10 mouse cellular contexts compared by ENCODE assay signal in genomic region chr8:104253016-104253415, GRCm38 (mm10). TPM values are rescaled to one million over a fixed set of nuclear protein-coding genes. Genes with fewer than 3 reads are reported as not detected.
A peak's percentile ranks its signal among the peaks of the same experiment; 100 is the strongest.
DNase-seq lines count a peak whose midpoint lies in the region; ATAC-seq and TF ChIP-seq lines count a peak whose summit lies in the region.
"Had no signal": no experiment of that assay in that cellular context is flagged by ENCODE, and none has a peak within 500 bp of the region (broad histone marks: within the 10 kb centered on the region; RNA-seq: fewer than 3 reads in every experiment).

No protein-coding gene starts in this region.

- 85% methylated on average over 3 of the region's 3 CpGs for WGBS in lung, embryonic 14.5 days
- WGBS in liver, embryonic 13.5 days (ENCODE audit: insufficient replicate concordance) = 75% methylated on average over 3 of the region's 3 CpGs

- H3K9me3 ChIP-seq in lung, embryonic 14.5 days (ENCODE audit: low read depth, low read length) = peaks cover 3% of the 10 kb centered on the region; the same call in 1 of the 2 replicates
- no peaks in the 10 kb centered on the region for H3K9me3 ChIP-seq in liver, embryonic 13.5 days (replicated peaks)
- H3K9me3 ChIP-seq: liver, embryonic 15.5 days had no signal

- H3K4me1 ChIP-seq in lung, embryonic 14.5 days (ENCODE audit: insufficient read depth) = peaks cover 4% of the 10 kb centered on the region
- peaks cover 29% of the 10 kb centered on the region for H3K4me1 ChIP-seq in liver, embryonic 13.5 days (replicated peaks)

- H3K4me3 ChIP-seq in lung, embryonic 14.5 days (ENCODE audit: low read depth, low read length) = no peak overlapping the region
- H3K4me3 ChIP-seq in liver, embryonic 13.5 days (replicated peaks) = no peak overlapping the region
- H3K4me3 ChIP-seq: erythroblast, embryonic 14.5 days; liver, embryonic 15.5 days had no signal

- DNase-seq in lung, embryonic 14.5 days = peak; percentile 27
- DNase-seq in lung, postnatal 14 days = no peak
- peak; percentile 38 for DNase-seq in adrenal gland, postnatal 25 days
- DNase-seq in liver, embryonic 13.5 days = peak; percentile 20
- peak; percentile 51 for DNase-seq in thymus, postnatal 0 days (ENCODE audit: low spot score)
- no peak for DNase-seq in gastrocnemius, postnatal 4 days (ENCODE audit: low spot score in 2 of 2)
- no peak for DNase-seq in layer of hippocampus, postnatal 25 days (ENCODE audit: extremely low spot score in 1 of 2, low spot score in 1 of 2)

- H3K4me2 ChIP-seq in lung, embryonic 14.5 days = no peak overlapping the region
- H3K4me2 ChIP-seq in liver, embryonic 13.5 days = no peak overlapping the region
- H3K4me2 ChIP-seq: liver, embryonic 15.5 days had no signal

- no peak overlapping the region for H3K9ac ChIP-seq in lung, embryonic 14.5 days
- no peak overlapping the region for H3K9ac ChIP-seq in liver, embryonic 13.5 days
- H3K9ac ChIP-seq: liver, embryonic 15.5 days had no signal

- peaks cover 9% of the 10 kb centered on the region for H3K36me3 ChIP-seq in lung, embryonic 14.5 days (ENCODE audit: insufficient read depth)
- peaks cover 8% of the 10 kb centered on the region for H3K36me3 ChIP-seq in liver, embryonic 13.5 days

- ATAC-seq in lung, embryonic 14.5 days (ENCODE audit: insufficient read depth) = no peak
- no peak for ATAC-seq in liver, embryonic 13.5 days (ENCODE audit: low read depth)

- TF ChIP-seq CTCF in lung, embryonic 14.5 days (IDR thresholded peaks at IDR 0.05; ENCODE audit: low read depth) = peak; percentile 52

- no peaks in the 10 kb centered on the region for H3K27me3 ChIP-seq in lung, embryonic 14.5 days (ENCODE audit: insufficient read depth, low read length)
- H3K27me3 ChIP-seq in liver, embryonic 13.5 days = no peaks in the 10 kb centered on the region
- H3K27me3 ChIP-seq: liver, embryonic 15.5 days had no signal

- H3K27ac ChIP-seq in lung, embryonic 14.5 days (ENCODE audit: low read depth) = no peak overlapping the region
- no peak overlapping the region for H3K27ac ChIP-seq in liver, embryonic 13.5 days
- H3K27ac ChIP-seq: liver, embryonic 15.5 days had no signal

RNA-seq across cellular contexts. Expression of gene Cklf, which starts 2.4 kb away (rescaled TPM):
- 39.1 and 45.4 TPM in 2 replicates for polyA plus RNA-seq in lung, embryonic 14.5 days (2014; fragmentation: Nextera tagmentation; extraction: Ambion mirVana)
- 81.7 and 94.0 TPM in 2 replicates for total RNA-seq in adrenal gland, postnatal 25 days (2021)
- polyA plus RNA-seq in liver, embryonic 13.5 days (2015; fragmentation: Nextera tagmentation; extraction: Ambion mirVana) = 19.0 and 20.9 TPM in 2 replicates
- polyA plus RNA-seq in thymus, postnatal 0 days (2015; fragmentation: Nextera tagmentation; extraction: Ambion mirVana) = 50.7 and 52.6 TPM in 2 replicates
- total RNA-seq in gastrocnemius, postnatal 4 days (2021) = 10 to 100 TPM; 16.0 to 19.4 TPM
- total RNA-seq in layer of hippocampus, postnatal 25 days (2021) = 1 to 10 TPM; 6.3 to 9.9 TPM

RNA-seq across cellular contexts. Expression of gene Tk2, which starts 4.7 kb away (rescaled TPM):
- 16.3 and 16.4 TPM in 2 replicates for polyA plus RNA-seq in lung, embryonic 14.5 days (2014; fragmentation: Nextera tagmentation; extraction: Ambion mirVana)
- total RNA-seq in adrenal gland, postnatal 25 days (2021) = 52.3 and 78.8 TPM in 2 replicates
- polyA plus RNA-seq in liver, embryonic 13.5 days (2015; fragmentation: Nextera tagmentation; extraction: Ambion mirVana) = 5.5 and 5.7 TPM in 2 replicates
- polyA plus RNA-seq in thymus, postnatal 0 days (2015; fragmentation: Nextera tagmentation; extraction: Ambion mirVana) = 20.4 and 24.0 TPM in 2 replicates
- 10 to 100 TPM in 1 of 2 experiments, 1 to 10 TPM in 1; 9.7 to 11.6 TPM for total RNA-seq in gastrocnemius, postnatal 4 days (2021)
- total RNA-seq in layer of hippocampus, postnatal 25 days (2021) = 10 to 100 TPM; 36.4 to 37.7 TPM

RNA-seq across cellular contexts. Expression of gene Cmtm2a, which starts 40.0 kb away (rescaled TPM):
- not detected in 2 replicates for polyA plus RNA-seq in lung, embryonic 14.5 days (2014; fragmentation: Nextera tagmentation; extraction: Ambion mirVana)
- total RNA-seq in adrenal gland, postnatal 25 days (2021) = 0.97 and 3.6 TPM in 2 replicates
- polyA plus RNA-seq in liver, embryonic 13.5 days (2015; fragmentation: Nextera tagmentation; extraction: Ambion mirVana) = not detected in 2 replicates
- polyA plus RNA-seq in thymus, postnatal 0 days (2015; fragmentation: Nextera tagmentation; extraction: Ambion mirVana) = not detected in 2 replicates
- total RNA-seq in gastrocnemius, postnatal 4 days (2021) = not detected
- total RNA-seq in layer of hippocampus, postnatal 25 days (2021) = not detected
- polyA plus RNA-seq: erythroblast, embryonic 14.5 days; liver, embryonic 15.5 days; stomach, embryonic 14.5 days had no signal

RNA-seq across cellular contexts. Expression of gene Gm45711, which starts 56.9 kb away (rescaled TPM):
- polyA plus RNA-seq in lung, embryonic 14.5 days (2014; fragmentation: Nextera tagmentation; extraction: Ambion mirVana) = not detected in 2 replicates
- total RNA-seq in adrenal gland, postnatal 25 days (2021) = not detected in 2 replicates
- polyA plus RNA-seq in liver, embryonic 13.5 days (2015; fragmentation: Nextera tagmentation; extraction: Ambion mirVana) = not detected in 2 replicates
- not detected in 2 replicates for polyA plus RNA-seq in thymus, postnatal 0 days (2015; fragmentation: Nextera tagmentation; extraction: Ambion mirVana)
- not detected for total RNA-seq in gastrocnemius, postnatal 4 days (2021)
- not detected for total RNA-seq in layer of hippocampus, postnatal 25 days (2021)
- polyA plus RNA-seq: erythroblast, embryonic 14.5 days; liver, embryonic 15.5 days; stomach, embryonic 14.5 days had no signal

RNA-seq across cellular contexts. Expression of gene Cmtm1, which starts 56.9 kb away (rescaled TPM):
- not detected in 2 replicates for polyA plus RNA-seq in lung, embryonic 14.5 days (2014; fragmentation: Nextera tagmentation; extraction: Ambion mirVana)
- total RNA-seq in adrenal gland, postnatal 25 days (2021) = 0.52 and 1.0 TPM in 2 replicates
- not detected in 2 replicates for polyA plus RNA-seq in liver, embryonic 13.5 days (2015; fragmentation: Nextera tagmentation; extraction: Ambion mirVana)
- not detected in 2 replicates for polyA plus RNA-seq in thymus, postnatal 0 days (2015; fragmentation: Nextera tagmentation; extraction: Ambion mirVana)
- not detected for total RNA-seq in gastrocnemius, postnatal 4 days (2021)
- total RNA-seq in layer of hippocampus, postnatal 25 days (2021) = not detected
- polyA plus RNA-seq: erythroblast, embryonic 14.5 days; liver, embryonic 15.5 days; stomach, embryonic 14.5 days had no signal

Comparison
In these comparisons a context has a peak if more than half of its experiments do, and no peak if none do; other contexts are left out.
1. DNase-seq: peak in lung, embryonic 14.5 days (single experiment), adrenal gland, postnatal 25 days (single experiment), liver, embryonic 13.5 days (single experiment) and thymus, postnatal 0 days (single experiment); none in lung, postnatal 14 days (single experiment), gastrocnemius, postnatal 4 days (0 of 2) and layer of hippocampus, postnatal 25 days (0 of 2).